Mouse (Mus musculus) heart, adult 2 months (tissue): ENCODE measurements at regions not wholly inside any gene's neighbourhood (a gene's known extent, or its start where the extent isn't known, plus 50 kb on each side); places are given as distances from the start of the nearest gene placed in this dataset.

ENCODE experiments used
- EP300 ChIP-seq: fragments of 200-500 bp; IDR thresholded peaks from 2 replicates; pipeline ENCODE4 v1.6.1; 2011; ENCODE audit warnings: low read depth, low read length, control low read depth; ENCODE audit not compliant: insufficient read depth
- POLR2A ChIP-seq: fragments of 200-500 bp; IDR thresholded peaks from 2 replicates; pipeline ENCODE4 v1.6.1; 2011; ENCODE audit warnings: mild to moderate bottlenecking, low read depth, low read length, control low read depth; ENCODE audit not compliant: insufficient read depth

DNA sequence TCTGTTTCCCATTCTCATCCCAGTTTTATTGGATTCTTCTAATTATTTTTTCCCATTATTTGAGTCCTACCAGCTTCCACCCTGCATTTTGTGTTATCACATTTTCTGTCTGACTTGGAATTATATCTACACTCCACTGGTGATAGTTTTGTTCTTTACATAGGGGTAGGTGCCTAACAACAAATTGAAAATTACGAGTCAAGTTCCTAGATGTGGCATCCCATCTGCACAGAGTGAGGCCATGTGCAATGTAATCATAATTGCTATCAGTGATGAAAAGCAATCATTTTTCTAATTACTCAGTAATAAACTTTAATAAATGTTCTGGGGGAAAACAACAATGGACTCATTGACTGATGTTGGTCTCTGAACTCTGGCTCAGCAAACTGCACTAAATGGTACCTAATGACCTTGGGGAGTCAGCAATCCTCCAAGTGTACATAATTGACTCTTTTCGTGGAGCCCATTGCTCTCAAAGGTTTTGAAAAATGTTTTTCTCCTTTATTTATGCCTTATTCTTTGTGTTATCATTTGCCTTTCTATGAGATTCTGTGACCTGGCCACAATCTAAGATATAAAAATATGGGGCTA is 250.6 kb upstream of the Rspo3 start:
- TF ChIP-seq POLR2A (no peak), EP300 (no peak)
